Mouse (Mus musculus) left cerebral cortex, postnatal 14 days (tissue): ENCODE results near the gene Elk4. TPM values are rescaled to one million over a fixed set of nuclear protein-coding genes. Genes with fewer than 3 reads are reported as not detected.

Experiments
- DNase-seq, 2 experiments: peaks; one replicate each; pipeline ENCODE4 v3.0.0; 2021 to 2022; ENCODE audit warnings: low spot score in 2 of 2, mixed read lengths in 1 of 2
- intact Hi-C: fragments of 180-260 bp; cut with DNase I; formaldehyde crosslinking; loops from one replicate; pipeline ENCODE4 v1.15.1; 2025
- long read RNA-seq, 2 experiments: library from polyadenylated mRNA; stranded (forward); transcript quantifications; one replicate each; pipeline ENCODE4 v2.0.0; 2021
- total RNA-seq, 2 experiments: library from RNA; stranded (reverse); gene quantifications; 2 replicates each; pipeline ENCODE4 v1.2.3; 2021

Elk4 gene
- total RNA-seq: 10 to 100 TPM; 54.5 to 58.8 TPM
- long read RNA-seq, experiment 1, full-length matches to known transcripts: 5 of 13 reads
- long read RNA-seq, experiment 1, partial matches to known transcripts: 4 of 13 reads
- long read RNA-seq, experiment 1, other reads (novel, unspliced or antisense): 4 of 13 reads
- long read RNA-seq, experiment 2, full-length matches to known transcripts: 9 of 17 reads
- long read RNA-seq, experiment 2, partial matches to known transcripts: 1 of 17 reads
- long read RNA-seq, experiment 2, other reads (novel, unspliced or antisense): 7 of 17 reads

- peak; percentile 83 to 85 for DNase-seq
- intact Hi-C loops: loop anchor here (5.0 kb wide), 1 partner anchor 35 kb away; no protein-coding TSS in a partner anchor
Observed at GRCm38 (mm10) chr1:132007282-132007815, at the start of gene Elk4. Gene Elk4, plus strand, starts transcription at chr1:132007607.

DNA sequence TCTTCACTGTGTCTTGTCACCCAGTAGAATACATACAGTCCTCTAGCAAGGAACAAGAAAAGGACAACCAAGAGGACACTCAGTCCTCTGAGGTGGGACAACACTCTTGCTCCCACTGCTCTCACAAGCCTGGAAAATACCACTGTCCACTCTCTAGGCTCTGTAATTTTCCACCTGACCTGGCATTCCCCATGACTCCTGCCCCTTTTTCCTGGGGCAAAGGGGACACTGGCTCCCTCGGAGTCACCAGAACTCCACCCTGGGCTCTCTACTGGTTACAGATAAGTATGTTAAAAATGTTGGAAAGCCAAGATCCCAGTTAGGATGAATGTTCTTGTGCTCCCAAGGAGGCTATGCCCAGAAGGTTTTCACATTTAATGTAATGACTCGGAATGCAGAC is 46.4 kb upstream of the Elk4 start:
- intact Hi-C loops: no loop called here
- no peak for DNase-seq

DNA sequence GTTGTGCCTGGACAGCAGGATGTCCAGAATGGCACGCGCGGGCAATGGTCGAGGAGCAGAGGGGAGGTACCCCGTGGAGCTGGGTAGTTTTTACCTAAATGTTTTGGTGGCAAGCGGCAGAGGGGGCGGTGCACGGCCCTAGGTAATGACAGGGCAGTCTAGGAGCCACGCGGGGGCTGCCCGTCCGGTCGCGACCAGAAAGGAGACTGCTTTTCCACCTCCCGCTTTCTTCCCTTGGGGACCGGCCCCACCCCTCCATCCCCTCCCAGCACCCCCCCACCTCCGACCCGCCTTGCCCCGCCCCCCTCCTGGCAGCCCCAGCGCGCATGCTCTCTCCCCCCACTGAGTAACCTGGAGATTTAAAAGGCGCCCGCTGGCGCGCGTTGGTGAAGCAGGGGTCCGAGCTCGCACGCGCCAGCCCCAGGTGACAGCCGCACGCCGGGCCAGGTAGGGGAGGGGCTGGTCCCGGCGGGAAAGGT is 44.8 kb upstream of the Elk4 start, which contains the start of gene Slc45a3:
Gene Slc45a3, plus strand, starts transcription at position 362 of the 479 bp plus-strand sequence.
- DNase-seq: no peak
- intact Hi-C loops: no loop called here

DNA sequence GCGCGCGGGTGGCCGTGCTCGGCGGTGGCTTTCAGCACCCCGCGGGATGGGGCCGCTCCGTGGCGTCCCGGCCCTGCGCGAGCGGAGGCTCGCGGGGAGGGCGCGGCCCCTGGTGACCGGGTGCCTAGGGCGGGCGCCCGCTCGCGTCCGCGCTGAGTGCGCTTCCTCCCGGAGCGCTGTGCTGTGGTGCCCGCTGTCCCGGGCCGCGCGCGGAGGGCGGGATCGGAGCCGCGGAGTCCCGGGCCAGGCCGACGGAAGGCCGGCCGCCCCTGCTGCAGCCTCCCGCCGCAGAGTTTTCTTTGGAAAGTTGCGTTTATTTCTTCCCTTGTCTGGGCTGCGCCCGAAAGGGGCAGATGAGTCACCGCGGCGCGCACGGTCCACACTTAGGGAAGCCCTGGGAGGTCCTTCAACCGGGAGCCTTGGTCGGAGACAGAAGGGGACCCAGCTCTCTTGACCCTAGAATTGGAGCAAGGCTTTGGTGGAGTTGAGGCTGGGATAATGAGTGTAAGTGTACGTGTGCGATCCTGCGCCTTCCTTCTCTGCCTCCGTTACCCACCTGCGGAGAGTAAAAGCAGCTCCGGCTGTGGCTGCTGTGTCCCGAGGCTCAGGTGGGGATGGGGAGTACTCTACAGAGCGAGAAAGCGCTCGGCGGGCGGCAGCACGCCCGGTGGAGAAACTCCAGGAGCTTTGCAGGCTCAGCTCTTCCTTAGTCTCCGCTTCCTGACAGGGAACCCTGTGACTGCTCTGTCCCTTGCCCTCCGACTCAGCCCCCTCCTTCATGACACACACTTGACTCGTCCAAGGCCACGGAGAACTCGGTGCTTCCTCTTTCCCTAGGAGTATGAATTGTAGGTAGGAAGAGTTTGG is 44.1 kb upstream of the Elk4 start:
- intact Hi-C loops: no loop called here
- DNase-seq: no peak

- intact Hi-C loops: no loop called here
- no peak for DNase-seq
Observed at GRCm38 (mm10) chr1:131964100-131964499, 43.3 kb upstream of the Elk4 start.

DNA sequence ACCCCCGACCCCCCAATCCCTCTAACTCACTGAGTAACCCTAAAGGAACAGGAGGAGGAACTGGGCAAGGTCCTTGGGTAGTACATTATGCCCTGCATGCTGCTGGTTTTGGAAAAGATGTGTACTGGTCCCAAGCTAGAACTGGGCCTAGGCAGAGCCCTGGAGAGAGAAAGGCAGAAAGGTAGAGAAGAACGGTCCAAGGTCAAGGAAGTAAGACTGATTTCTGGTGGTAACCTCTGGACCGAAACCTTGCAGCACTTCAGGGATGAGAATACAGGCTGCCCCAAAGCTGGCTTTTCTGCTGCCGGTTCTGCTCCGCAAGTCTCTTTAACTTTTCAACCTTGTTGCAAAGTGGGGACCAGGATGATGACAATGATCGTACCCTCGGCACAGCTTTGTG is 42.8 kb upstream of the Elk4 start:
- intact Hi-C loops: no loop called here
- no peak for DNase-seq

DNA sequence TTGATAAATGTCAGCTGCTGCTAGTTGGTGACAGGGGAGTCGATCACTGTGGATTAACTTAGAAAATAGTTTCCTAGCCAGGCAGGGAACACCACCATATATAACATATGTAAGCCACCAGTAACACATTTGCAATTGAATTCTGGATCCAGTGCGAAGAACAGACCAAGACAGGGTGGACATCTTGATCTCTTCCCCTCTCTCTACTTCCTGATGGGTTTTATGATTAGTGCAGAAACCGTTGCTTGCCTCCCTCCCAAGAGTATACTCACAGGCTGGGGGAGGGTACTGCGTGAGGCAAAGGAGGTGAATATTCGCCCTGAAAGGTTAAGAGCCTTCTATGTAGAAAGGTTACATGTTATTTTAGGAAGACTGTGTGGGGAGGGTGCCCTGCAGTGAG is 41.6 kb upstream of the Elk4 start:
- intact Hi-C loops: no loop called here
- DNase-seq: no peak

GRCm38 (mm10) chr1:131967336-131967735 is 40.1 kb upstream of the Elk4 start:
- intact Hi-C loops: no loop called here
- no peak for DNase-seq

- DNase-seq: no peak
Observed at GRCm38 (mm10) chr1:131968556-131968955, 38.9 kb upstream of the Elk4 start.

DNA sequence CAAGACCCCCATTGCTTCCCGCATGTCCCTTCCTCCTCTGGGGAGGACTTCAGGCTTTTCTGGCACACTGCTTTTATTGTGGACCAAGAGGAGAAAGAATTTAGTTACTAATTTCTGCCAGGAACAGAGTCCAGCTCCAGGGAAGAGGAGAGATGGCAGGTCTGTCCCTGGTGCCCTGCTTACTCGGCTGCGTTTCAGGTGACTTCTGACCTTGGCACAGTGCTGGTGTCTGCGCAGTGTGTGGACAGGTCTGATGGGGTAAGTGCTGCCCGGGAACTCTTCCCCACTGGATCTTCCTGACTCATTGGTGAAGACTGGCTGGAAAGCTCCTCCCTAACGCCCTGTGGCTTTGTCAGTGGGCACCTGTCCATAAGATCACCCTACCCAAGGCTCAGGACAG is 38.4 kb upstream of the Elk4 start:
- intact Hi-C loops: no loop called here
- DNase-seq: no peak

More at GRCm38 (mm10) chr1:131968556-131968955, 38.9 kb upstream of the Elk4 start:
- intact Hi-C loops: no loop called here

- no peak for DNase-seq
- intact Hi-C loops: no loop called here
Observed at GRCm38 (mm10) chr1:131969825-131970224, 37.6 kb upstream of the Elk4 start.

DNA sequence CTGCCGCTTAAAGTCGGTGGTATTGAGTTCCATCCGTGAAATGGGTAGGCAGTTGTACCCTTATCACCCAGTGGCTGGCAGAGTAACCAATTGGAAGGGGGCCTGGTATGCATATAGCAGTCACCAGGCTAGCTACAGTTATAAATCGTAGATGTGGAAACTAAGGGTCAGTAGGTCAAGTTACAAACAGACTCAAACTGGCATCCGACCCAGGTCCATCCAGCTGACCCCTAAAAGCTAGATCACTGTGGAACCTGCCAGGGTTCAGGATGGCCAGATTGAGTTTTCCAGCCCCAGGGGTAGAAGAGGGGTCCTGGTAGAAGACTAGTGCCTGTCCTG is 37.1 kb upstream of the Elk4 start:
- intact Hi-C loops: no loop called here

GRCm38 (mm10) chr1:131970661-131971520 is 36.5 kb upstream of the Elk4 start:
- no peak for DNase-seq
- intact Hi-C loops: no loop called here

More for the DNA sequence above, 37.1 kb upstream of the Elk4 start:
- DNase-seq: no peak

DNA sequence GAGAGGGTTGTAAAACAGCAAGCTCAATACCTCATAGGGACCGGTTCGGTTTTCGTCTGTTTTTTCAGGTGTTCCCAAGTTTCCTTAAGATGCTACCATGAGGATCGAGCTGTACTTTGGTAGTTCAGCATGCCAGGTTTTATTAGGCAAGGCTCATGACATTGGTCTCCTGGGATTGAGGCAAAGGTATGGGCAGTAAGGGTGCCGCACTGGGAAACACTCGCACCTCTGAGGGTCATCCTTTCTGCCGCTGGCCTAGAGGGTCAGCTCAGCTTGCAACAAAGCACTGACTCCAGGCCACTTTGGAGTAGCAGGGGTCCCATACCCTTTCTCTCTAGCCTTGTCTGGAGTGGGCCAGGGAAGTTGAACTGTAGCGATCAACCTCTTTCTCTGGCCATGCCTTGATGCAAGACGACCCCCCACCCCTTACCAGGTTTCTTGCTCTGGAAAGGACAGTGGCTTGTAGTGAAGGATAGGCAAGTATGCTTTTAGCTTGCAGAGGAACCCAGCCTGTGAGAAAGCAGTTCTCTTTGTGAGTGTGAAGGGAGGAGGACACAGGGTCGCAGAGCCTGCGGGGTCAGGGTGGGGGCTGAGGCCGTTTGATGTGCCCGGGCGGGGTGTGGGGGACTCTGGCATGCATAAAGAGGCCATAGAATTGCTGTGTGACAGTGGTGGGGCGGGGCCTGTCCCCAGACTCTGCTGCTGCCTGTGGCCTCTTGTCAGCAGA is 35.5 kb upstream of the Elk4 start:
- intact Hi-C loops: no loop called here
- no peak for DNase-seq

DNA sequence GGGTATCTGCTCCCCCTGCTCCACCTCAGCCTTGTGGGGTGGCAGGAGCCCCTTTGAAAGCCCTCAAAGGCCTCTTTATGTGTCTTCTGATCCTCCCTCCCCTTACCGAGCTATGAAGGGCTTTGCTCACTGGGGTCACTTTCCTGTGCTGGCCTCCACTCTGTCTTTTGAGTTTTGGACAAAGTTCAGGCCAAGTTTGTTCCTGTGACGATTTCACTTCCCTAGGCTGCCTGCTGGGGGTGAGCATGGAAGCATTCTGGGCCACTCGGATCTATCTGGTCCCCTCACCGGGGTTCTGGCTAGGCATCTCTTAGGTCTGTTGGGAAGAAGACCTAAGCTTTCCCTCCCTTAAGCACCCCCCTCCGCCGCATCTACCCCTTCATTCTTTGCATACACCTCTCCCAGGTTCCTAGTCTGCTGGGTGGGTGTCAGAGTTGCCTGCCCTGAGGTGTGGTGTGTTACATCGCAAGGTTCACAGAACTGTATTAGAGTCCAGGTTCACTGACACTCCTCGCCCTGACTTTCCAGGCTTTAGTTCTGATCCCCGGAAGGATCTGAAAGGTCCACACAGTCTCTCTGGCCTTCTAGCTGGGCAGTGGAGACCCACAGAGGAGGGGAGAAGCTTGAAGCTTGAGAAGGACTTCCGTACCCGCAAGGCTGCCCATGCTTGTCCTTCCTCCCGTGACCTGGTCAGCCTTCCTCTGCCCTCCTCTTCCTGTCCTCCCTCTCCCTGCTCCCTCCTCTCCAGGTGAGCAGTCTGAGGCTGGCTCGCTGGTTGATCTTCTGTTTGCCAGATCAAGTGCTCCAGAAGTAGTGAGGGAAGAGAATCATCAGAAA is 34.7 kb upstream of the Elk4 start:
- no peak for DNase-seq
- intact Hi-C loops: no loop called here

DNA sequence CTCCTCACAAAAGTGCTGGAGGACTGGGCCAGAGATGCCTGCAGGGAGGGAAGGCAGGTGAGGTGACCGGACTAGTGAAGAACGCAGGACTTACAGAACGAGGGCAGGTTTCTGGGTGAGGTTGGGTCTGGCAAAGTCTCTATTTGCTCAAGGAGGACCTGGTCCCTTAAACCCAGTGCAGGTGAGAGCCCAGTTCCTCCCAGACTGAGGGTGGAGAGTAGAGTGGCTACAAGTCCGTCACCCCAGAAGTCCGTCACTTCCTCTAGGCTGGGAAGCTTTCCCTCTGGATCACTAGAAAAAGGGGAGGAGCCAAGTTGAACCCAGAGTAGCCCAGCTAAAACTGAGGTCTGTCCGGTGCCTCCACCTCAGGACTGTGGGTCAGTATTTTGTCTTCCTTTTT is 33.4 kb upstream of the Elk4 start:
- intact Hi-C loops: no loop called here
- DNase-seq: no peak

DNA sequence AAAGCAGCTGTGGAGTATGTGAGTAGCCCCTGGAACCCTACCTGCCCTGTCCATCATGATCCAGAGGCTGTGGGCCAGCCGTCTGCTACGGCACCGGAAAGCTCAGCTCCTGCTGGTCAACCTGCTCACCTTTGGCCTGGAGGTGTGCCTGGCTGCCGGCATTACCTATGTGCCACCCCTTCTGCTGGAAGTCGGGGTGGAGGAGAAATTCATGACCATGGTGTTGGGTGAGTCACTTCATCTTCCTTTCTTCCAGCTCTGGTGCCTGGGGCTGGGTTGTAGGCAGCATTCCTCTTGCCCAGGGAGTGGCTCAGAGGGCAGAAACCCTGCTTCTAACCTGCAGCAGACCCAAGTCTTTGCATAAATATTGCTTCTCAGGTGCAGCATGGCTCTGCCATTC is 30.5 kb upstream of the Elk4 start:
- intact Hi-C loops: no loop called here
- DNase-seq: no peak

GRCm38 (mm10) chr1:131980471-131980870 is 26.9 kb upstream of the Elk4 start:
- intact Hi-C loops: loop anchor here (5.0 kb wide), 1 partner anchor 43 kb away; no protein-coding TSS in a partner anchor
- no peak for DNase-seq
